Mouse (Mus musculus): ENCODE data around the gene Plekhg1. TPM values are rescaled to one million over a fixed set of nuclear protein-coding genes. Genes with fewer than 3 reads are reported as not detected.
A peak's percentile ranks its signal among the peaks of the same experiment; 100 is the strongest.

Plekhg1 gene
- total and polyA plus RNA-seq, 2 experiments from 2014 or later: 4.1 to 14.3 TPM

DNA sequence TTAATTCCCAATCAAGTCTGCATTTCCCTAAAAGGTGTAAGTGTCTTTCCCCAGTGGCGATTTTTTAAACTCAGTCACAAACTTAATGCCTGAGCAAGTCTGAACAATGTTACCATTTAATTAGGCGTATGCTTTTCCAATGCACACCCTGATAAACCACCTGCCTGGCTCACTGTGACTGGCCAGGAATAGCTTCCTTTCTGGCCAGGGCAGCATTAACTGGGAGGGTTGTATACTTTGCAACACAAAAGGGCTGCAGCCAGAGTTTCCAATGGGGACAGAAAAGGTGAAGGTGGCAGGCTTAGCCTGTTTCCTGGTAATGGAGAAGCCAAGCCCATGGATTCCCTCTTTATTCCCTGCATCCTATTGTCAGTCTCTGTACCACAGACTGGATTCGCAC lies 10.5 kb upstream of the Plekhg1 start:
- no peaks in the 10 kb centered on the region for H3K27me3 ChIP-seq (ENCODE audit: control insufficient read depth, insufficient read depth, low read length)
- H3K9me3 ChIP-seq (replicated peaks; ENCODE audit: control insufficient read depth, low read length): no peaks in the 10 kb centered on the region
- no peak for DNase-seq (ENCODE audit: low spot score)
- no peak for ATAC-seq (ENCODE audit: insufficient read depth, low read depth)
- TF ChIP-seq EP300 (IDR thresholded peaks at IDR 0.05; ENCODE audit: low read depth): no peak
- TF ChIP-seq CTCF (IDR thresholded peaks at IDR 0.05; ENCODE audit: low read depth): no peak
- H3K9ac ChIP-seq (replicated peaks; ENCODE audit: low read depth, low read length): no peak overlapping the region
- H3K4me2 ChIP-seq (ENCODE audit: low read depth, low read length): no peak overlapping the region
- no peak overlapping the region for H3K4me3 ChIP-seq (ENCODE audit: low read depth, low read length)
- whole genome bisulfite sequencing: 66% methylated on average over 3 of the region's 3 CpGs
- H3K36me3 ChIP-seq (replicated peaks; ENCODE audit: control insufficient read depth, insufficient read depth, low read length): no peaks in the 10 kb centered on the region
- H3K27ac ChIP-seq (ENCODE audit: low read depth): no peak overlapping the region
- no peaks in the 10 kb centered on the region for H3K4me1 ChIP-seq (ENCODE audit: control insufficient read depth, insufficient read depth)

DNA sequence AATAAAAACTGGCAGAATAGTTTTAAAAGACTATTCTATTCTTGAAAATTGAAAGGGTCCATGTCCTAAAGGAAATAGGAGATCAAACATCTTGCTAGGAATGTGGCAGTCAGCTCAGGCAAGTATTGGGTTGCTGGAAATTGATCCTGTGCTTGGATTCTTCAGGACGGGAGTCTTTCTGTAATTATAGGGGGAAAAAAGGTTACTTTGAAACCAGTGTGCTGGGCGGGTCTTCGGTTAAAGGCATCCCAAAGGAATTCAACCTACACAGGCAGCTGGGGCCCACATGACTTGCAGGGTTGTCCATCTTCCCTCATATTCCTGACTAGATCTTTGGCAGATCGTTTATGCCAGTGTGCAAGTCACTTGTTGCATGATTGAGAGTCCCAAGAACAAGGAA lies 9.8 kb upstream of the Plekhg1 start:
- Histone ChIP-seq H3K4me1 (ENCODE audit: control insufficient read depth, insufficient read depth) (no peaks in the 10 kb centered on the region), H3K27me3 (ENCODE audit: control insufficient read depth, insufficient read depth, low read length) (no peaks in the 10 kb centered on the region), H3K27ac (ENCODE audit: low read depth) (no peak overlapping the region), H3K4me3 (ENCODE audit: low read depth, low read length) (no peak overlapping the region), H3K9me3 (replicated peaks; ENCODE audit: control insufficient read depth, low read length) (no peaks in the 10 kb centered on the region), H3K9ac (replicated peaks; ENCODE audit: low read depth, low read length) (no peak overlapping the region), H3K36me3 (replicated peaks; ENCODE audit: control insufficient read depth, insufficient read depth, low read length) (no peaks in the 10 kb centered on the region), H3K4me2 (ENCODE audit: low read depth, low read length) (no peak overlapping the region)
- WGBS: 53% methylated on average over 4 of the region's 4 CpGs
- DNase-seq (ENCODE audit: low spot score): no peak
- TF ChIP-seq EP300 (IDR thresholded peaks at IDR 0.05; ENCODE audit: low read depth): no peak
- no peak for TF ChIP-seq CTCF (IDR thresholded peaks at IDR 0.05; ENCODE audit: low read depth)
- ATAC-seq (ENCODE audit: insufficient read depth, low read depth): no peak

DNA sequence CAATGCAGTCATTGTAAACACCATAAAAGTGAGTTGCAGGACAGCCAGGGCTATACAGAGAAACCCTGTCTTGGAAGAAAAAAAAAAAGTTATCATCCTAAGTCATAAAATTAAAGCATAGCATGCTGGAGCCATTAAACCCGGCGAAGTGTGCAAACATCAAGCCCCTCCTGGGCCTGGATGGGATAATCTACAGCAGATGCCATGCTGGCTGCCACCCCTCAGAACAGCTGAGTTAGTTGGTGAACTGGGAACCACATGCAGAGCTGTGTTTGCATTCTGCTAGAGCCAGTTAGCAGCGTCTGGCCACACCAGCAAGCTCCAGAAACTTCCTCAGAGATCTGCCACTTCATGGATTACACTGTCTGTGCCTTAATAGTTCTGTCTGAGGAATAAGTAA lies 3.1 kb upstream of the Plekhg1 start:
- no peak for TF ChIP-seq EP300 (IDR thresholded peaks at IDR 0.05; ENCODE audit: low read depth)
- no peak for TF ChIP-seq CTCF (IDR thresholded peaks at IDR 0.05; ENCODE audit: low read depth)
- H3K9me3 ChIP-seq (replicated peaks; ENCODE audit: control insufficient read depth, low read length): no peaks in the 10 kb centered on the region
- H3K4me3 ChIP-seq (ENCODE audit: low read depth, low read length): no peak overlapping the region
- no peaks in the 10 kb centered on the region for H3K4me1 ChIP-seq (ENCODE audit: control insufficient read depth, insufficient read depth)
- no peaks in the 10 kb centered on the region for H3K27me3 ChIP-seq (ENCODE audit: control insufficient read depth, insufficient read depth, low read length)
- no peak overlapping the region for H3K9ac ChIP-seq (replicated peaks; ENCODE audit: low read depth, low read length)
- no peaks in the 10 kb centered on the region for H3K36me3 ChIP-seq (replicated peaks; ENCODE audit: control insufficient read depth, insufficient read depth, low read length)
- no peak for DNase-seq (ENCODE audit: low spot score)
- H3K4me2 ChIP-seq (ENCODE audit: low read depth, low read length): no peak overlapping the region
- H3K27ac ChIP-seq (ENCODE audit: low read depth): no peak overlapping the region
- no peak for ATAC-seq (ENCODE audit: insufficient read depth, low read depth)
- 74% methylated on average over 3 of the region's 3 CpGs for WGBS

DNA sequence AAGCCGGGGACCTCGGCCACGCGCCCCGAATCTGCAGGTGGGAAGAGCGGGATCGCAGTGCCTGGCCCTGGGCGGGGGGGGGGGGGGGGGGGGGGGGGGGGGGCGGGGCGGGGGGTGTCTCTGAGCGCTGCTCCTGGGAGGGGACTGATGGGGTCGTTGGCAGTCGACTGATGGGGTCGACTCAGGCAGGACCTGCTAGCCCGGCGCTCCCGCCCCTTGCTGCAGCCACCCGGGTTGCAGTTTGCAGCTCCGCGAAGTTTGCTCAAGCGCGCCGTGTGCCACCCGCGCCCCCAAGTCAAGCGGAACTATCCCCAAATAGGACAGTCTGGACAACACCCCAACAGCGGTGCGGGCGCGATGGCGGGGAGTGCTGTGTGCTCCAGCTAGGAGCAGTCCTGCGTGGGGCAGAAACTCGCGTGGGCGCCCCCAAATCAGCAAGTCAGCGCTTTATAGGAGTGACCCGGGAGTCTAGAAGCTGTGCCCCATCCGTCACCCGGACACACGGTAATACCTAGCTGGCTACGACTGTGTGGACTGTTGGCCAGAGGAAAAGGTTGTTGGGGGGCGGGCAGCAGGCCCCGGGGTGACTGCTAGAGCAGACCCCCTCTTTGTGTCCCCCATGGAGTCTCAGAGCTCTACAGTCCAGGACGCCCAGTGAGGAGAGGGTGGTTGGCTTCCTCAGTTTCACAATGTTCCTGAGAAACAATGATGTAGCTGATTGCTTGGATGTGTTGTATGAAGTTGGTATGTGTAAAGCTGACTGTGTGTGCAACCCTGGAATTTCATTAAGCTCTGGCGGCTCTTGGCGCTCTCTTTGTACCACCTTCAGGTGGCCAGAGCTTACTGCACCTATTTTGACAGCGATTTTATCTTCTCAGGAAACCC lies 582 bp downstream of the Plekhg1 start:
- Histone ChIP-seq H3K4me3 (ENCODE audit: low read depth, low read length) (peak overlapping the region; percentile 63), H3K36me3 (replicated peaks; ENCODE audit: control insufficient read depth, insufficient read depth, low read length) (no peaks in the 10 kb centered on the region), H3K4me2 (ENCODE audit: low read depth, low read length) (peak overlapping the region; percentile 90), H3K27me3 (ENCODE audit: control insufficient read depth, insufficient read depth, low read length) (no peaks in the 10 kb centered on the region), H3K9ac (replicated peaks; ENCODE audit: low read depth, low read length) (peak overlapping the region; percentile 68), H3K4me1 (ENCODE audit: control insufficient read depth, insufficient read depth) (no peaks in the 10 kb centered on the region), H3K9me3 (replicated peaks; ENCODE audit: control insufficient read depth, low read length) (no peaks in the 10 kb centered on the region), H3K27ac (ENCODE audit: low read depth) (peak overlapping the region; percentile 92)
- under 1% methylated on average over 36 of the region's 47 CpGs for WGBS
- ATAC-seq (ENCODE audit: insufficient read depth, low read depth): peak; percentile 72
- TF ChIP-seq EP300 (IDR thresholded peaks at IDR 0.05; ENCODE audit: low read depth) (no peak), CTCF (IDR thresholded peaks at IDR 0.05; ENCODE audit: low read depth) (peak; percentile 69)
- DNase-seq (ENCODE audit: low spot score): peak; percentile 91

DNA sequence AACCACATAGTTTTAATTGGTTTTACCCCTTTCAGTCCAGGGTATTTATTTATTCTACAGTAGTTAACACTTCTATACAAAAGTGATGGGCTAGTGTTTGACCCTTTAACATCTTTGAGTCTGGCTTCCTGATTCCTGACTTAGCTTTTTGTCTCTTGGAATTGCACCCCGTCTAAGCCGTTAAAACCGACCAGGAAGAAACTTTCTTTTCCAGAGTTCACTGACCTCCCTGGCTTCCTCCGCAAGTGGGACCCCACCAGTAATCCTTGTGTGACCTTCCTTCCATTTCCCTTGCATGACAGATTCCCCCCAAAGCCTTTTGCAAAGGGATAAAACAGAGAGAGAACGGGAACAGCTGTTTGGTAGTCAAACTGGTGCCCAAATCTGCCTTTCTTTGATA lies 1.6 kb downstream of the Plekhg1 start:
- Histone ChIP-seq H3K4me1 (ENCODE audit: control insufficient read depth, insufficient read depth) (no peaks in the 10 kb centered on the region), H3K27me3 (ENCODE audit: control insufficient read depth, insufficient read depth, low read length) (no peaks in the 10 kb centered on the region), H3K27ac (ENCODE audit: low read depth) (peak overlapping the region; percentile 92; the same call in 1 of the 2 replicates), H3K4me2 (ENCODE audit: low read depth, low read length) (peak overlapping the region; percentile 90), H3K9me3 (replicated peaks; ENCODE audit: control insufficient read depth, low read length) (no peaks in the 10 kb centered on the region), H3K9ac (replicated peaks; ENCODE audit: low read depth, low read length) (no peak overlapping the region), H3K36me3 (replicated peaks; ENCODE audit: control insufficient read depth, insufficient read depth, low read length) (no peaks in the 10 kb centered on the region), H3K4me3 (ENCODE audit: low read depth, low read length) (peak overlapping the region; percentile 63)
- TF ChIP-seq EP300 (IDR thresholded peaks at IDR 0.05; ENCODE audit: low read depth) (no peak), CTCF (IDR thresholded peaks at IDR 0.05; ENCODE audit: low read depth) (no peak)
- DNase-seq (ENCODE audit: low spot score) (no peak), ATAC-seq (ENCODE audit: insufficient read depth, low read depth) (no peak)
- WGBS: 9% methylated on average over 5 of the region's 5 CpGs
